Mouse (Mus musculus): ENCODE results near the gene Dmkn. TPM values are rescaled to one million over a fixed set of nuclear protein-coding genes. Genes with fewer than 3 reads are reported as not detected.
"Not testable (repeated sequence)": the region's sequence is repeated elsewhere in the genome, so short reads cannot be mapped to it uniquely, and the experiment has no call there.

The Dmkn gene
- polyA plus RNA-seq, 1 experiment: 35.6 TPM

GRCm38 (mm10) chr7:30728214-30728613, 35.3 kb upstream of the Dmkn start:
- H3K4me1 ChIP-seq (replicated peaks; ENCODE audit: control insufficient read depth, insufficient read depth, low read length): peaks cover 16% of the 10 kb centered on the region
- H3K27ac ChIP-seq (ENCODE audit: control insufficient read depth, insufficient read depth, low read length): no peak overlapping the region
- no peak for DNase-seq
- no peaks in the 10 kb centered on the region for H3K27me3 ChIP-seq (ENCODE audit: control insufficient read depth, insufficient read depth, low read length)
- 91% methylated on average over 6 of the region's 6 CpGs for WGBS
- no peak overlapping the region for H3K4me3 ChIP-seq (ENCODE audit: control insufficient read depth, insufficient read depth, low read length)
- no peaks in the 10 kb centered on the region for H3K36me3 ChIP-seq (ENCODE audit: control insufficient read depth, insufficient read depth, low read length)
- TF ChIP-seq CTCF (IDR thresholded peaks at IDR 0.05; ENCODE audit: borderline replicate concordance, control insufficient read depth, extremely low read depth, insufficient read depth, low read length, poor library complexity) (no peak), POLR2A (IDR thresholded peaks at IDR 0.05; ENCODE audit: control insufficient read depth, extremely low read depth, insufficient read depth, low read length, poor library complexity) (no peak)

DNA sequence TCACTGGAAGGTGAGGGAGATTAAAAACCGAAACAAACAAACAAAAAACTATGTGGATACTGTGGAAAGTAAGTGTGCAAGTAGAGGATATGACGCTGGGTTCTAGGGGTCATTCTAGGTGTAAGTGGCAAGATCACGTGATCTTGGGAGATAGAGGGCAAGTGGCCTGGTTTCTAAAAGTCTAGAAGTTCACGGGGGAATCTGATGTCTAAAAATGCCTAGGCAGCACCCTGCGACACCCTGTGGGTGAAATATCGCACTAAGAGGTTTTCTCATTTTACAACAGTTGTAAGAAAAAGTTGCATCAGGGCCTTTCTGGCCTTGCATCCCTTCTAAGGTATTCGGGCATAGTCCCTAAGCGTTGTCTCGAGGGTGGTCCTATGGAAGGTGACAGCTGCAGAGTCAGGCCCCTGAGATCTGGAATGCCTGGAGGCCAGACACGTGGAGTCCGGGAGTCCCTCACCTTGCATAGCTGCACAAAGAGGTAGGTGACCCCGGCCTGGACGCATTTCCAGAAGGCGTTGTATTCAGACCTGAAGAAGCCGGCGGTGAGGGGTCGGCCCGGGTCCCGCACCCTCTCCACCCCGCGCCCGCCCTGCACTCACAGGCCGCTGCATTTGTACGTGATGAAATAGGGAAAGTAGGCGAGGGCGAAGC, 34.7 kb upstream of the Dmkn start:
- Histone ChIP-seq H3K27ac (ENCODE audit: control insufficient read depth, insufficient read depth, low read length) (no peak overlapping the region), H3K36me3 (ENCODE audit: control insufficient read depth, insufficient read depth, low read length) (no peaks in the 10 kb centered on the region), H3K4me3 (ENCODE audit: control insufficient read depth, insufficient read depth, low read length) (peak overlapping the region; percentile 79), H3K27me3 (ENCODE audit: control insufficient read depth, insufficient read depth, low read length) (no peaks in the 10 kb centered on the region), H3K4me1 (replicated peaks; ENCODE audit: control insufficient read depth, insufficient read depth, low read length) (peaks cover 16% of the 10 kb centered on the region)
- TF ChIP-seq POLR2A (IDR thresholded peaks at IDR 0.05; ENCODE audit: control insufficient read depth, extremely low read depth, insufficient read depth, low read length, poor library complexity) (no peak), CTCF (IDR thresholded peaks at IDR 0.05; ENCODE audit: borderline replicate concordance, control insufficient read depth, extremely low read depth, insufficient read depth, low read length, poor library complexity) (no peak)
- DNase-seq: no peak
- 8% methylated on average over 26 of the region's 26 CpGs for WGBS

DNA sequence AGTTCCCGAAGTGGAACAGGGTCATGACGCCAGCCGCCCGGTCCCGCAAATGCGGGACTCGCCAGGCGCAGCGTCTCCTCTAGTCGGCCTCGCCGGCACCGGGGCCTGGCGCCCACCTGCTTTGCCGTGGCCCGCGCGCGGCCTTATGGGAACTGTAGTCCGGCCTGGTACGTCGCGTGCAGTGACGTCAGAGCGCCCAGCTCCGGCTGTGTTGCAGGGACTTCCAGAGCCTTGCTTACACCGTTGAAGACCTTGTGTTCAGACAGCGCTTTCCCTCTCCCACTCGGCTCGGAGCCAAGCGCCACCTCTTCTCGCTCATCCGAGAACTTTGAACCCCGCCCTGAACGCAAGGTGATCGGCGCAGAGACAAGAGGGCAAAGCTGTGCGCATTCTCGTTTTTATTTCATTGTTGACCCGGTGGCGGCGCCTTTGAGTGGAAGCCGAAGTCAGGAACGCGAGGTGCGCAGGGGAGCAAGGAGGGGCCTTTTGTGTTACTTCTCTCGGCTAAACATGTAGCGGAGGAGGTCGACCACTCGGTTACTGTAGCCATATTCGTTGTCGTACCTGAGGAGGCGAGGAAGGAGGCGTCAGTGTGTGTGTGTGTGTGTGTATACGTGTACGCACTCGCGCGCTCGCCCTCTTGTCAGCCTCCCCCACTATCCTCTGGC, 34.0 kb upstream of the Dmkn start, which contains the start of gene Tmem147:
Gene Tmem147 (minus strand): TSS at position 145 of the 668 bp plus-strand sequence.
- no peaks in the 10 kb centered on the region for H3K36me3 ChIP-seq (ENCODE audit: control insufficient read depth, insufficient read depth, low read length)
- DNase-seq: peak; percentile 97
- H3K27me3 ChIP-seq (ENCODE audit: control insufficient read depth, insufficient read depth, low read length): no peaks in the 10 kb centered on the region
- under 1% methylated on average over 60 of the region's 60 CpGs for WGBS
- H3K27ac ChIP-seq (ENCODE audit: control insufficient read depth, insufficient read depth, low read length): peak within 1 kb of the TSS; percentile 86
- peak within 1 kb of the TSS; percentile 79 for H3K4me3 ChIP-seq (ENCODE audit: control insufficient read depth, insufficient read depth, low read length)
- TF ChIP-seq CTCF (IDR thresholded peaks at IDR 0.05; ENCODE audit: borderline replicate concordance, control insufficient read depth, extremely low read depth, insufficient read depth, low read length, poor library complexity): no peak
- TF ChIP-seq POLR2A (IDR thresholded peaks at IDR 0.05; ENCODE audit: control insufficient read depth, extremely low read depth, insufficient read depth, low read length, poor library complexity): peak; percentile 82
- peaks cover 16% of the 10 kb centered on the region for H3K4me1 ChIP-seq (replicated peaks; ENCODE audit: control insufficient read depth, insufficient read depth, low read length)

DNA sequence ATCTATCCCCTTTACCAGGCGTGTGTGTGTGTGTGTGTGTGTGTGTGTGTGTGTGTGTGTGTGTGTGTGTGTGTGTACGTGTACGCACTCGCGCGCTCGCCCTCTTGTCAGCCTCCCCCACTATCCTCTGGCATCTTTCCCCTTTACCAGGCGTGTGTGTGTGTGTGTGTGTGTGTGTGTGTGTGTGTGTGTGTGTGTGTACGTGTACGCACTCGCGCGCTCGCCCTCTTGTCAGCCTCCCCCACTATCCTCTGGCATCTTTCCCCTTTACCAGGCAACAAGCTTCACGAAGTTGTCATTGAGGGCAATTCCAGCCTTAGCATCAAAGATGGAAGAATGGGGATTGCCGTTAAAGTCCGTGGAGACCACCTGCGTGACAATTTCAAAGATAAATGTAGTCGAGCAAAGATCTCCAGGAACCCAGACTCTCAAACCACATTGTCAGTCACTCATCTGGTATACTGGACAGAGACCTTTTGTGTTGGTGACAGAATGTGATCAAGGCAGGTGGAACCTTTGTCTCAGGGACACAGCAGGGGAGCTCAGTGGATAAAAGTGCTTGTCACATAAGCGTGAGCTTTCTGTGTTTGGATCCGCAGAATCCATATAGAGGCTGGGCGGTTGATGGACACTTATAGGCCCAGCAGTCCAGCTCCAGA, 33.4 kb upstream of the Dmkn start:
- not testable (repeated sequence) for H3K27me3 ChIP-seq (ENCODE audit: control insufficient read depth, insufficient read depth, low read length); DNase-seq; H3K36me3 ChIP-seq (ENCODE audit: control insufficient read depth, insufficient read depth, low read length)
- Histone ChIP-seq H3K4me1 (replicated peaks; ENCODE audit: control insufficient read depth, insufficient read depth, low read length) (peaks cover 16% of the 10 kb centered on the region), H3K27ac (ENCODE audit: control insufficient read depth, insufficient read depth, low read length) (peak overlapping the region; percentile 86), H3K4me3 (ENCODE audit: control insufficient read depth, insufficient read depth, low read length) (peak overlapping the region; percentile 79)
- WGBS: 16% methylated on average over 22 of the region's 22 CpGs

- no peak for TF ChIP-seq POLR2A (IDR thresholded peaks at IDR 0.05; ENCODE audit: control insufficient read depth, extremely low read depth, insufficient read depth, low read length, poor library complexity)
- no peak for TF ChIP-seq CTCF (IDR thresholded peaks at IDR 0.05; ENCODE audit: borderline replicate concordance, control insufficient read depth, extremely low read depth, insufficient read depth, low read length, poor library complexity)
- Histone ChIP-seq H3K4me1 (replicated peaks; ENCODE audit: control insufficient read depth, insufficient read depth, low read length) (no peaks in the 10 kb centered on the region), H3K27me3 (ENCODE audit: control insufficient read depth, insufficient read depth, low read length) (no peaks in the 10 kb centered on the region), H3K27ac (ENCODE audit: control insufficient read depth, insufficient read depth, low read length) (no peak overlapping the region), H3K36me3 (ENCODE audit: control insufficient read depth, insufficient read depth, low read length) (no peaks in the 10 kb centered on the region), H3K4me3 (ENCODE audit: control insufficient read depth, insufficient read depth, low read length) (no peak overlapping the region)
- 91% methylated on average over 3 of the region's 3 CpGs for WGBS
- DNase-seq: no peak
These were observed 27.3 kb upstream of the Dmkn start for GRCm38 (mm10) chr7:30736211-30736610.

GRCm38 (mm10) chr7:30742570-30742969, 21.0 kb upstream of the Dmkn start:
- not testable (repeated sequence) for DNase-seq; H3K27ac ChIP-seq (ENCODE audit: control insufficient read depth, insufficient read depth, low read length); H3K4me1 ChIP-seq (replicated peaks; ENCODE audit: control insufficient read depth, insufficient read depth, low read length); H3K27me3 ChIP-seq (ENCODE audit: control insufficient read depth, insufficient read depth, low read length); H3K36me3 ChIP-seq (ENCODE audit: control insufficient read depth, insufficient read depth, low read length); H3K4me3 ChIP-seq (ENCODE audit: control insufficient read depth, insufficient read depth, low read length)
- WGBS: 35% methylated on average over 2 of the region's 2 CpGs

GRCm38 (mm10) chr7:30743617-30744016, 19.9 kb upstream of the Dmkn start, which contains the start of gene Gapdhs:
TSS of gene Gapdhs (minus strand) at chr7:30743681.
- H3K4me3 ChIP-seq (ENCODE audit: control insufficient read depth, insufficient read depth, low read length); H3K27ac ChIP-seq (ENCODE audit: control insufficient read depth, insufficient read depth, low read length); H3K36me3 ChIP-seq (ENCODE audit: control insufficient read depth, insufficient read depth, low read length); H3K27me3 ChIP-seq (ENCODE audit: control insufficient read depth, insufficient read depth, low read length); DNase-seq; H3K4me1 ChIP-seq (replicated peaks; ENCODE audit: control insufficient read depth, insufficient read depth, low read length): not testable (repeated sequence)
- 100% methylated on average over 3 of the region's 4 CpGs for WGBS

Data from thymus, adult 2 months (tissue).